Mouse (Mus musculus): Measurements from ENCODE around the gene Magohb. TPM values are rescaled to one million over a fixed set of nuclear protein-coding genes. Genes with fewer than 3 reads are reported as not detected.

The Magohb gene
- total RNA-seq, 2 experiments from 2014 or later, result 10.7 to 12.7 TPM

- no peak for DNase-seq
Observed at GRCm38 (mm10) chr6:131262009-131262408, 31.0 kb downstream of the Magohb start.

DNA sequence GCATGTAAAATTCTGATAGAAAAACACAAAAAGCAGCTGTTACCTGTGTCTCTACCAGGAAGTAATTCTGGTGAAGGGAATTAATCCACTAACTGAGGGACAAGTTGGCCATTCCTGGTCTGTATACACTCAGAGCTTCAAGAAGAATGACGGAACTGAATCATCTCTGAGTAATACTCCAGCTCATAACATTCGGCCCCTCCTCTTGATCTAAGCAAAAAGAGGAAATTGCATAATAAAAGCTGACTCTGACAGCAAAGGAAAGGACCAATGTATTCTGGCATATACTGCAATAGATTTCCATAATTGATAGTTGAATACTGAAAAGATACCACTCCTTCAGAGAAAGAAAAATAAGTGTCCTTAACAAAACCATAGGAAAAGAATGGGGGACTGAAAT is 45.8 kb downstream of the Magohb start, which contains the start of gene Klra2:
Klra2 (minus strand) TSS at position 157 of the 400 bp plus-strand sequence.
- no peak for DNase-seq

DNA sequence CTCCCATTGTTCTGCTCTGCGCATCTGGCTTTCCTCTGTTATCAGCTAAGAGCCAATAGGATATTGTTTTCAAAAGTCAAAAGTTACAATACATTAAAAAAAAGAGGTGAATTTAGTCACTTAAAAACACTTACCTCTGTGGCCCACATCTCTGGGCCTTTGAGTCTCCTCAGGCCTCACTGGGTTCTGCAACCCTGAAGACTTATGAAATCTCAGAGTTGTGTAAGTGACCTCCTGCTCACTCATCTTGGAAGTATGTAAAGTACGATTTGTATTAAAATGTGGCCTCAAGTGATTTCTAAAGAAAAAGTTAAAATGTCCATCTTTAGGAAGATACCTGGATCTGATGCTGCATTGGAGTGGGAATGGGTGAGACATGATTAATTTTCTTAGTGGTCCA is 48.0 kb downstream of the Magohb start:
- no peak for DNase-seq

Other genes with a start within 250 kb of the Magohb start
- 1 to 10 TPM; 2.5 to 3.0 TPM for gene Klra2, start 45.9 kb downstream of the Magohb start, total RNA-seq (2021)
- under 1 TPM; 0.30 to 0.53 TPM for gene Styk1, start 60.4 kb upstream of the Magohb start, total RNA-seq (2021)
- 100 to 1,000 TPM; 200 to 230 TPM for gene Ybx3, start 95.2 kb upstream of the Magohb start, total RNA-seq (2021)
- not detected for gene 5430401F13Rik, start 193.2 kb upstream of the Magohb start, total RNA-seq (2021)
- not detected for gene Gm6619, start 193.2 kb upstream of the Magohb start, total RNA-seq (2021)